Mouse (Mus musculus): Measurements from ENCODE around the gene Rbl1.

DNA sequence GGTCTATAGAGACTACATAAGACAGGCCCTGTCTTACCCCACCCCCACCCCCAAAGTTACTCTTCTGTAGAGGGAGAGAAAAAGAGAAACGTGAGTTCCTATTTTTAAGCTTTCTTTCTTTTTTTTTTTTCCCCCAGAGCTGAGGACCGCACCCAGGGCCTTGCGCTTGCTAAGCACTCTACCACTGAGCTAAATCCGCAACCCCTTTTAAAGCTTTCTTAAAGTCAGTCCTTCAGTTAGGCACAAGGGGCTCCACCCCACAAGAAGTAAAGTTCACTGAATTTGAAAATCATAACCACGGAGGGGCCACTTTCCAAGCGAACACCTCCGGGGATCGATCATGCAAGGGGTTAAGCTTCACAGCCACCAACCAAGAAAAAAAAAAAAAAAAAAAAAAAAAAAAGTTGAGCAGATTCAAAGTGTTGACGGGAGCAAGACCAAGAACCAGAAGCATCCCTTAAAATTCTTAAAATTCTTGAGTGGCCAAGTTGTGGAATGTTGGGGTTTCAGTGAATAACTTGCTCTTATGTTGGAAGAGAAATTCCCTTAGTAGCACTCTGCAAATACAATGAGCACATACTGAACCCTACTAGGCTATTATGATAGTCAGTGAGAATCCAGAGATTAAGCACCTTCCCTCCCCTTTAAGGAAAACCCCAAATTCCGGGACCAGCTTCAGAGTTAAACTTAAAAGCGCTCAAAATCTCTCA is 70.4 kb downstream of the Rbl1 start:
- peak; percentile 75 for TF ChIP-seq EP300 (IDR thresholded peaks at IDR 0.05)
- no peak for TF ChIP-seq CTCF (IDR thresholded peaks at IDR 0.05)
